Mouse (Mus musculus): ENCODE data around the gene Sorl1.

- TF ChIP-seq POLR2A (IDR thresholded peaks at IDR 0.05; ENCODE audit: low read depth, low read length) (no peak), CTCF (IDR thresholded peaks at IDR 0.05; ENCODE audit: extremely low read depth, insufficient read depth, insufficient read length, insufficient replicate concordance) (no peak)
These were observed 40.4 kb downstream of the Sorl1 start for GRCm38 (mm10) chr9:42083661-42084067.

Data from spleen, adult 2 months (tissue).